Mouse (Mus musculus) heart, postnatal 0 days (tissue): ENCODE data around the gene Top1.

Experiments
- CTCF ChIP-seq: IDR thresholded peaks from 2 replicates; pipeline ENCODE4 v1.5.1; 2016; ENCODE audit warnings: antibody characterized with exemption, control low read depth, low read depth
- EP300 ChIP-seq: IDR thresholded peaks from 2 replicates; pipeline ENCODE4 v1.6.1; 2016; ENCODE audit warnings: antibody characterized with exemption, low read depth

GRCm38 (mm10) chr2:160764386-160764785 lies 118.7 kb downstream of the Top1 start:
- TF ChIP-seq CTCF (no peak), EP300 (no peak)
